Mouse (Mus musculus) cerebellum, adult 9-10 months (tissue): Measurements from ENCODE around the gene Coq9.
"Not testable (repeated sequence)": the region's sequence is repeated elsewhere in the genome, so short reads cannot be mapped to it uniquely, and the experiment has no call there.

Experiments used
- DNase-seq: peaks from one replicate; pipeline ENCODE4 v3.0.0; 2022

Gene Coq9

DNA sequence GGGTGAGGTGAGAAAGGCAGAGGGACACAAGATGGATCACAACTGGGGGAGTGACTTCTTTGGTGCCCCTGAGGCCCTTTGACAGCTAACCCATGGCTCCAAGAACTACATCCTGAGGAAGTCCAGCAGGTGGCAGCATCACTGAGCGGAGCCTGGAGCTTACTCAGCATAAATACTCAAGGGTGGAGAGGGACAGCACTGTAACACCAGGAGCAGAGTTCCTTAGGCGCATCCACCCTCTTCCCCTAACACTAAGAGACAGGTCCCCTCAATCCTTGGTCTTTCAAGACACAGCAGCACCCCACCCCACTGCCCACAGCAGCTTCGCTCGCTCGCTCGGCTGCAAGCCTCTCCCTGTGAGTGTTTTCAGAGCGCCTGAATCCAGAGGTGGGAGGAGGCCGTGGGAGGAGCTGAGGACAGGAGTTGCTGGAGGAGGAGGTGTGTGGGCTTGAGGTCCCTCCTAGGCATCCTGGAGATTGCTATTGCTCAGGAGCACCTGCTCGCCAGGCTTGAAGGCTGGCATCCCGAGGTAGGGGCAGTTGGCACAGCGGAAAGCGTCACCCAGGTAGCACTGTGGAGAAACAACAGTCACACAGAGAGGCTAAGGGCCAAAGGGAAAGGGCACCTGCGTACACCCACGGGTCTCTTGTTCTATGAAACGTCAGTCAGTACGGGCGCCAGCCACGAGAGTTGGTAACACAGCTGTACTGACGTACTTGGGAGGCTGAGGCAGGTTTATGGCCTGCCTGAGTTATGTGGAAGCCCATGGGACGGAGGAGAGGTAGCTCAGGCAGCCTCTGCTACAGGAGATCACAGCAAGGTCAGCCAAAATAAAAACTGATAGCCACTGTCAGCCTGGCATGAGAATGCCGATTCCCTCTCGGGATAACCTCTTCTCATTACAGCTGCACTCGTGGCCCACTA is 15.2 kb upstream of the Coq9 start:
- DNase-seq, result peak; percentile 53

DNA sequence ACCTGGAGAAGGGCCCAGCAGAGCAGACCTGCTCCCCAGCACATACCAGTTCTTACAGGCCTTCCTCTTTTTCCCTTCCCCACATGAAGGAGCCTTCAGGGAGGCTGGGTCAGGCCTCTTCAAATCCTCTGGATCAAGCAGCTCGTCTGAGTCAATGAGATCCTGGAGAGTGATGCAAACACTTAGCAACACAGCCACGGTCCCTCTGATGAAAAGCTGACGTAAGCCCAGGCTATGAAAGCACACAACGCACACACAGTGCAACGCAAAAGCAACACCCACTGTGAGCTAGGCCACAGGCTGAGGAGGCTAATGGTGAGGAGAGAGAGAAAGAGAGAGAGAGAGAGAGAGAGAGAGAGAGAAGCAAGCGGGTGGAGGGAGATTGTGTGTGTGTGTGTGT is 13.0 kb upstream of the Coq9 start:
- no peak for DNase-seq

GRCm38 (mm10) chr8:94826210-94826609 is 11.9 kb upstream of the Coq9 start:
- DNase-seq, result no peak

GRCm38 (mm10) chr8:94828284-94828683 is 9.8 kb upstream of the Coq9 start:
- no peak for DNase-seq

GRCm38 (mm10) chr8:94833901-94834405 is 4.2 kb upstream of the Coq9 start:
- not testable (repeated sequence) for DNase-seq

DNA sequence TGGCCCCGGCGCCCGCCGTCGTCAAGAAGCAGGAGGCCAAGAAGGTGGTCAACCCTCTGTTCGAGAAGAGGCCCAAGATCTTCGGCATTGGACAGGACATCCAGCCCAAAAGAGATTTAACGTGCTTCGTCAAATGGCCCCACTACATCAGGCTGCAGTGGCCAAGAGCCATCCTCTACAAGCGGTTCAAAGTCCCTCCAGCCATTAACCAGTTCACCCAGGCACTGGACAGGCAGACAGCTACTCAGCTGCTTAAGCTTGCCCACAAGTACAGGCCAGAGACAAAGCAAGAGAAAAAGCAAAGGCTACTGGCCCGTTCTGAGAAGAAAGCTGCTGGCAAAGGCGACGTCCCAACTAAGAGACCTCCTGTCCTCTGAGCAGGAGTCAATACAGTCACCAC is 2.4 kb upstream of the Coq9 start:
- not testable (repeated sequence) for DNase-seq

GRCm38 (mm10) chr8:94836456-94837240 is 1.5 kb upstream of the Coq9 start:
- no peak for DNase-seq

DNA sequence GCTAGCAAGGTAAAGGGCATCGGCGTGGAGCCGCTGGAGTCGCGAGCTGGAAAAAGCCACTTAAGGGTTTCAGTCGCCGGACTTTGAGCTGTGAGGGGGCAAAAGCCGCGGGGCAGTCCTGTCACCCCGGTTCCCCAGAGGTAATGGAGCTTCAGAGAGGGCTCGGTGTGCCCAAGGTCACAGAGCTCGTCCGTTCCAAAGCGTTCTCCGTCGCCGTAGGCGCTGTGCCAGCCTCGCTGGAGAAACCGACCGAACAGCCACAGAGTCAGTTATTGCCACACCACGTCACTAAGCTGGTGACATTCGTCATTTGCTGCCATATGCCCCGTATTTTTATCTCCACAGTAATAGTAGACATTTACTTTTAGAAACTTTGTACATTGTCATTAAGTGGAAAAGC is 479 bp downstream of the Coq9 start:
- peak; percentile 83 for DNase-seq

GRCm38 (mm10) chr8:94841183-94841582 is 3.1 kb downstream of the Coq9 start:
- DNase-seq, result no peak

DNA sequence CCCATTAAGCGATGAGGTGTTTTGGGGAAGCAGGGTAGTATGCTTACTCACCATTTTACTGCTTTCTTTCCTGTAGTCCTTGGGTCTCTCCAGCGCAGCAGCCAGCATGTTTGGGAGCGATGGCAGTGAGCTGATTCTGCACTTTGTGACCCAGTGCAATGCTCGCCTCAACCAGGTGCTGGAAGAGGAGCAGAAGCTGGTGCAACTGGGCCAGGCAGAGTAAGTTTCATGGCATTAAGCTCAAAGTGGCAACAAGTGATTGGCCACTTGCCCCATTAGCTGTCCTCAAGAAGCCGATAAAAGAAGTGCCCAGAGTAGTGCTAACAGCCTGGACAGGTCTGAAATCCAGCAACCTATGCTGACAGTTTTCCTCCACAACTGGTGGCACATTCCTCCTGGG is 11.9 kb downstream of the Coq9 start:
- no peak for DNase-seq

DNA sequence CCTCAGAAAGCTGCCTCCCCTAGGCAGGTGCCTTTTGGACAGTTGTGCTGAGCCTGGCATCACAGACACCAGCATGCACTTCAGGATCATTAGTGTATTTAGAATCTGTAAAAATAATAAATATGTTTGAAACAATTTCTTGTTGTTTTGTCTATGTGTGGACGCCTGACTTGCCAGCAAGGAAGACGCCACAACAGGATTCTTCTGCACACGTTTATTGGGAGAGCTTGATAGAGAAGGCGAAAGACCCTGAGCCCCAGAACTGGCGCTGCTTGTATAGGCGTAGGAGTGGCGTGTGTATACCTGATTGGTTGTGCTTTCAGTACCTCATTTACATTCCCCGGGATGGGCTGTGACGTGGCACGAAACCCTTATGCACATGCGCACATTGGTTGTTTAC is 16.6 kb downstream of the Coq9 start:
- DNase-seq, result not testable (repeated sequence)

DNA sequence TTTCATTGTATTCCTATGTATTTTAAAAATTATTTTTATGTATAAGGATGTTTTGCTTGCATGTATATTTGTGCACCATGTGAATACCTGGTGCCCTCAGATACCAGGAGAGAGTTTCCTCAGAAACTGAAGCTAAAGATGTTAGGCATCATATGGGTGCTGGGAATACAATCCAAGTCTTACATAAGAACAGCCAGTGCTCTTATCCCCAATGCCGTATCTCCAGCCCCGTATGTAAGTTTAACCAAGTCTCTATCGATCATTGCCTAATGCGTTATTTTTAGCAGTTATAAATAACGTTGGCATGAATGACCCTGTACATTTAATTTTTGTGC is 18.9 kb downstream of the Coq9 start:
- no peak for DNase-seq

DNA sequence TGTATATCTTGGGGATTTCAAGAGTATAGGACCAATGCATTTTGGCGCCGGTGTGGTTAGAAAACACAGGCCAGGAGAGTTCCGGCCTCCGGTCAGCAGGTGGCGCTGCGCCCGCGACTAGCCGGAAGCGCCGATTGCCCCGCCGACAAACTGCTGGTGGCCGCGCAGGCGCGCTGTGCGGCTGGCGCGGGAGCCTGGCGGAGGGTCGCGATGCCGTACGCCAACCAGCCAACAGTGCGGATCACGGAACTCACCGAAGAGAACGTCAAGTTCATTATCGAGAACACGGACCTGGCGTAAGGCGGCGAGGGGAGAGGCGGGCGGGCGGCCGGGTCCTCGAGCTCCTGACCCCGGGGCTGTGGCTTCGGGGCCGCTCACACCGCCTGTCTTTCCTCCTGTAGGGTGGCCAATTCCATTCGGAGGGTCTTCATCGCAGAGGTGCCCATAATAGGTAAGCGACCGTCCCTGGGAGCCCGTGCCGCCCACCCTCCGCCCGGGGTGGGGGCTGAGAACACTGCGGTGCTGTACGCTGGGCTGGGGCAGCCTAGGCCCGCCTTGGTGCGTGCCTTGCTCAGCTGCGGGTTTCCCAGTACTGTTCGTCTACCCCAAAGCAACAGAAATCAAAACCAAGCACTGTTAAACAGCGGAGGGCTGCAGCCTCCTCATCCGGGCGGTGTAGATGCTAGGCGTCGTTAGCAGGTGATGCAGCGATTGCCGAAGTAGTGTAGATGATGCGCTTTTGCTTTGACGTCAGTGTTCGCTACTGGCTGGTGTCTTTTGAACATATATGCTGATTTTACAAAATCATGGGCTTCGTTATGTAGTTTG is 19.4 kb downstream of the Coq9 start, which contains the start of gene Polr2c:
TSS of gene Polr2c (plus strand) at position 105 of the 828 bp plus-strand sequence.
- peak; percentile 94 for DNase-seq

- peak; percentile 65 for DNase-seq
Observed at GRCm38 (mm10) chr8:94861352-94861910, 23.3 kb downstream of the Coq9 start.

GRCm38 (mm10) chr8:94862487-94863220 is 24.5 kb downstream of the Coq9 start:
- no peak for DNase-seq

GRCm38 (mm10) chr8:94863897-94864673 is 26.0 kb downstream of the Coq9 start:
- DNase-seq, result no peak

DNA sequence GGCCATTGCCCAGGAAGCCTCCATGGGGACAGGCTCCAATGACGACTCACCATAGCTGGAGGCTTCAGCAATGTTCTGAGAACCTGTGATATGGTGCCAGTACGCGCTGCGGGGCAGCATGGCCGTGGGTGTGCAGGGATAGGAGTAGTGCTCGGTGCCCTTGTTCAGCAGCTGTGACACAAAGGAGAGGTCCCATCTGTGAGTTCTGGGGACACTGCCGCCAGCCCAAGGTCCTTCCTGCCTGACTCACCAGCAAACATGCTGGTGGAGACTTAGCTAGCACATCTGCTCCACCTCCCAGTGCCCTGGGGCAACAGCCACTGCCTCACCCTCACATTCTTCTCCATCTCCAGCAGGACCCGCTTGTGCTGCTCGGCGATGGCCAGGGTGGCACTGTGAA is 27.2 kb downstream of the Coq9 start:
- DNase-seq, result no peak

DNA sequence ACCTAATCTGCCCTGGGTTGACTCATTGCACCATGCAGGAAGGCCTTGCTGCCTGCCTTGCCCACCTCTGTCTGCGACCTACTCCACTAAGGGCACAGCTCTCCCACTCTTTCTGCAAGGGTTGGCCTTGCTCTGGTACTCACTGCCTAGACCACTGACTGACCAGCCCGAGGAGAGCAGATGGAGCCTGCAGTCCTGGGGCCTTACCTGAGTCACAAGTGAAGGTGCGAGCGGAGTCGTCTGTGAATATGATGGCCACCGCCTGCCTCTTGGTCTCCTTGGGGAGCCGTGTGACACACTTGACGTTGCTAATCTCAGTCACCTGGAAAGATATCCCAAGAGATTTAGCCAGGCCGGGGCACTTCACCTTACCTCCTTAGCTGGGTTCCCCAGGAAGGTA is 28.8 kb downstream of the Coq9 start:
- DNase-seq, result no peak

- no peak for DNase-seq
Observed at GRCm38 (mm10) chr8:94869146-94869545, 31.0 kb downstream of the Coq9 start.

- no peak for DNase-seq
Observed at GRCm38 (mm10) chr8:94870003-94870402, 31.9 kb downstream of the Coq9 start.
